Mouse (Mus musculus) telencephalon, adult 2 months (tissue): ENCODE data around the gene Fstl5.

ENCODE experiments used
- DNase-seq: peaks from one replicate; pipeline ENCODE4 v3.0.0-alpha.2; 2011; ENCODE audit warnings: low read depth, low spot score

Fstl5 gene

DNA sequence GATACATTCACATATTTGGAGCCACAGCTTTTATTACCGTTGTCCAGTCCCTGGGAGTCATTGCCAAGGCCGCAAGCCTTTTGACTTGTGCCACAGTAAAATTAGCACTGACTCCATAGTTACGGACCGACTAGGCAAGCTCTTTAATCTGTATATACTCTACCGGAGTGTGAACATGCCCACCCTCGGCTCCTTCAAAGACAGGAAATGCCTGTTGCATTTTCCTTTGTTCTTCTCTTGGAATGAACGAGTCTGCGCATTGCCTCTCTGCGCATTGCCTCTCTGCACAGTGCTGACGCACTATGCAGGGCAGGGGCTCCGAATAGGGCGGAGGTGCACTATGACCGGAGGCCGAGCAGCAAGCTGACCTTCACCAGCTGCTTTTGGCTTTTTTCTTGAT is 434.7 kb downstream of the Fstl5 start:
- no peak for DNase-seq

DNA sequence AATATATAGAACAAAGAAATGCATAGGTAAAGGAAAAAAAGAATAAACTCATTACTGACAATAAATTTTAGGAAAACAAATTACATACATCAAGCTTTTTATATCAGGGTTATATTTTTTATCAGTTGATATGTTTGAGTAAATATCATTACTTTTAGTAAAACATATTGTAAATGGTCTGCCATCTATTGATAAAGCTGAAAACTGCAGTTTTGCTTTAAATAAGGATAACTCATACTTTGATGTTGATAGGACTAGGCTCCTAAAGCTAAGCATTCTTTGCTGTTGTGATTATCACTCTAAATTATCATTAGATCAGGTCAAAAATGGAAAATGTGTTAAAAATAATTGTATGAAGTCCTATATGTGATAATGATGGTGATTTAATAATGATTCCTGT is 493.3 kb downstream of the Fstl5 start:
- no peak for DNase-seq

DNA sequence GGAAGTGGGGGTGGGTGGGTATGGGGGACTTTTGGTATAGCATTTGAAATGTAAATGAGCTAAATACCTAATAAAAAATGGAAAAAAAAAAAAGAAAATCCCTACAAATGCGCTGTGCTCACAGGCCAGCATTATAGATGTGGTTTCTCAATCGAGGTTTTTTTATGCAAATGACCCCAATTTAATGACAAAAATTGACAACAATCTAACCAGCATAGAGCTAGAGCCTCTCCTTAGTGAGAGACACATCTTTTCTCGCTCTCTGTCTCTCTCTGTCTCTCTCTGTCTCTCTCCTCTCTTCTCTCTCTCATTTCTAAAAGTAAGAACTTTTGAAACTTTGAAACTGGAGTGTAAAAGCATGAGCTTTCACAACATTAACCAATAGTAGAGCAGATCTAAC is 498.4 kb downstream of the Fstl5 start:
- DNase-seq = no peak

DNA sequence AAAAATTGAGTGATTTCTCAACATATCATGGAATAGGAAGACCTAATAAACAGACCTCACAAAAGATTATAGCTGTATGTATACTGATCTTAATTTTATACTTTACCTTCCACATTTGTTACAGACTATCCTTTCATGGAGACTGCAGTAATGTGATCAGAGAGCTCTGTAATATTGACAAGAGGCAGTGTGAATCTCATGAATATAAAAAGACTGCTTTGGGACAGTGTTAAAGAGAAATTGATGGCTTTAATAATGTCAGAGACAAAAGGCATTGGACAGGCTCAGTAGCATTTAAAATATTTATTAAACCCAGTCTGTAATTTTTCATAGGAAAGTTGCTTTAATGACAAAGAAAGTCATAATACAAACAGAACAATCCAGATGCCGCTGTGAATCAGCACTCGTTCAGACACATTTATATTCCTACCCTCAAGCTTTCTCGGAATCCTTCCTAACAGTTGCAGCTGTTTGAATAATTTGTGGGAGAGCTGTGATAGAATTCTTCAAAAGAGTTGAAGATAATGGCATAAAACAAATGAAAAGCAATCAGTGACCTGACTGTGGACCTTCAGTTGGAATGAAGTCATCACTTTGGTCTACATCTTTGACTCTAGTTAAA is 499.0 kb downstream of the Fstl5 start:
- no peak for DNase-seq

DNA sequence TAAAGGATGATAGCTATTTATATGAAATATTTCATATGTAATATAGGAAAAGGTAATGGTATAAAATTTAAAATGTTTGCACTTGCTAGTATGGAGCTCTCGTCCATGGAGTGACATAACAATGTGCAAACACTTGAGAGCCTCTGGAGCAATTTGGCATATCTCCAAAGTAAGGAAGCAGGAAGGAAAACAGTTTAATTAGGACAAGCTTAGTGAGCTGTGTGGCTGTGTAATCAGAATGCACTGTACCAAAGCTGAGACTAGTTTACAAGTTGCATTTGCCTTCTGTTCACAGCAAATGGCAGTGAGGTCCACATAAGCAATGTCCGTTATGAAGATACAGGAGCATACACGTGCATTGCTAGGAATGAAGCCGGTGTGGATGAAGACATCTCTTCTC is 519.1 kb downstream of the Fstl5 start:
- DNase-seq = no peak

DNA sequence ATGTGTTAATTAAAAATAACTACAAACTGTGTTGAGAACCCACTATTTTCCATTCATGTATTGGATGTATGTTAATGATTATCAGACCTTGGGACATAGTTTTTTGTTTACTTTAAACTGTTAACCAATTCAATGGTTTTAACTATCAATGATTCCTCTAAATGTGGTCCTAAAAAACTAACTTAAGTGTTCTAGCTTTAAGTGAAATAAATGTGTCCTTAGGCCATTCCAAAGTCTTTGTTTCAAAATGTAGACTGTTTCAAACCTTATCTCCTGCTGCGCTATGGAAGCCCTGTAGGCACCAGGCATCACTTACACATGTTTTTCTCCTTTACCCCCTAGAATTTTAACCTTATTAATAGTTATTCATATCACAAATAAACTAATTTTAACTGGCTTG is 546.0 kb downstream of the Fstl5 start:
- no peak for DNase-seq

DNA sequence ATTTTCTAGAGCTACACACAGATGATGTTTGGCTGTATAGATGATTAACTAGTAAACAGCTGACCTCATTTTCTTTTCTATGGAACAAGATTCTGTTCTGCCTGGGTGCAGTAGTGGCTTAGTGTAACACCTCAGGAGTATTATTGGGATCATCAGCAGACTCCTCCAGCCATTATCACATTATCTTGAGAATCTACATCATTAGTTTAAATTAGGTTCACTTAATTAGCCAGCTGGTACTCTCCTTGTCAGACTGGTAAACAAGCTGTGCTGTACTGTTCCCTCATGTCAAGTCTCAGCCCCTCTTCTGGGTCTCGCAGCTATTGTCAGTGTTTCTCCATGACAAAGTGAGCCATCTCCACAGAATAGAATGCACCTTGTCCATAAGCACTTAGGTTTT is 580.2 kb downstream of the Fstl5 start:
- DNase-seq = no peak

DNA sequence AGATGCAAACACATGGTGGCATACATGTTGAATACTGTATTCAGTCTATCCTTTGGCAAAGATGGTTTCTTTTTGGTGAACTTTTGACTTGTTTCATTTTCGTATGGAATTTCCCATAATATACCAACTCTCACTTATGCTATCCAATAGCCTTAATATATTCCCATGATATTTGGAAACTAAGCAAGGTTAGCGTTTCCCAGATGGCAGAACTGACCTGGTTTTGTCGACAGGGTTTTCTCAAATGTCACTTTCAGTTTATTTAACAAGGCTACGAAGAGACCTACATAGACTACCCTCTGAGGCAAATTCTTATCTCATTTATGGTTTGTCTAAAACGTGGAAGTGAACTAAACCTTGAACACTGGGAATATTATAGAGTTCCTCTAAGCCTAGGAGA is 596.8 kb downstream of the Fstl5 start:
- DNase-seq = no peak

DNA sequence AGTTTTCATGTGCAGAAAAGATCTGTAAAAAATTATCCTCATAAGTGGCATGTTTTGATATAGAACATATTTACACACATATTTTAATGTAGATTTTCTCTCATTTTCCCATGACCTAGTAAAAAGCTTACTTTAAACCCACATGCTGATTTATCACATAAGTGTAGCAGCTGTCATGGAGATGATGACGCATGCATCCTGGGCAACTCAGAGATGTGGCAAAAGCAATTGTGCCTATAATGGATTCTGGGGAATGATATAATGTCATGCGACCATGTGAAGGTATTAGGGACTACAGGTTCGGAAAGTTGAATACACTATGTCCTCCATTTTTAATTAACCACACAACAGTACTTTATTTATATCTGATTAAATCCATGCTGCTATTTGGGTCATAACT is 601.9 kb downstream of the Fstl5 start:
- DNase-seq = peak; percentile 24

DNA sequence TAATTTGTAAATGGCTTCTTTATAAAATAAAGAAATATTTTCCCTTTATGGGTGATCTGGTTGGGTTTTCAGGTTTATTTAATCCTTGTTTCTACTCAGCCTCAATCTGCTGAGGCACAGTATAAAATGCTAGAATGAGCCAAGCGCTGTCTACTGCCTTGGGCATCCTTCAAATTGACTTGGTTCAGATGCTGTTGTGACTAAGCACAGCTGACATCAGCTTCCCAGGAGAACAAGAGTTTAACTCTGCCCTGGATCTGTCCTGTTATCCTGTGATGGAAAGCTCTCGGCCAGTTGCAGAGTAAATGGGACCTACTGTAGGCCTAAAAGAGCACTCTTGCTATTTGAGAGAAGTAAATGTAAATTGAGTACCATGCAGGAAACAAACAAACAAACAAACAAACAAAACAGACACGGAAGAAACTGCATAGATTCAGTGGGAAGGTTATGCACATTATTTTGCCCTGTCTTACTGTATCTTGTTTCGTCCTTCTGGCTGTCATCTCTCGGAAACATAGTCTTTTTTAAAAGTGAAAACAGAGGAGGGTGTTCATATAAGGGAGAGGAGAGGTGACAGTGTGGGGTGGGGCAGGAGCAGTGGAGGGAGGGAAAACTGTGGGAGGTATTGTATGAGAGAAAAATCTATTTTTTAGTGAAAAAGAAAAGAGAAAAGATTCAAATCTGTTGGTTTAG is 605.9 kb downstream of the Fstl5 start:
- peak; percentile 9 for DNase-seq

DNA sequence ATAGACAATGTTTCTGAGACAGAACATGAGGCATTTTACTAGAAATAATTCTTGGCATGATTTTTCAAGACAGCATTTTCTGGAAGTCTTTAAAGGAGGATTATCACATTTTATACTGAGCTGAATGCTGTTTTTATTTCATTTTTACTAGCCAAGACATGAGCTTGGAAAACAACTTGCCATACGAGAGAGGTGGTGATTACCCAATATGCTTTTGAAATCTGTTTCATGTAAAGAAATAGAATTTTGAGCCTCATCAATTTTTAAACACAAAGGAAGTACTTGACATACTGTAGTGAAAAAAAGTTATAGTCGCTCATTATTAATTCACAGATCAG is 606.4 kb downstream of the Fstl5 start:
- peak; percentile 36 for DNase-seq

DNA sequence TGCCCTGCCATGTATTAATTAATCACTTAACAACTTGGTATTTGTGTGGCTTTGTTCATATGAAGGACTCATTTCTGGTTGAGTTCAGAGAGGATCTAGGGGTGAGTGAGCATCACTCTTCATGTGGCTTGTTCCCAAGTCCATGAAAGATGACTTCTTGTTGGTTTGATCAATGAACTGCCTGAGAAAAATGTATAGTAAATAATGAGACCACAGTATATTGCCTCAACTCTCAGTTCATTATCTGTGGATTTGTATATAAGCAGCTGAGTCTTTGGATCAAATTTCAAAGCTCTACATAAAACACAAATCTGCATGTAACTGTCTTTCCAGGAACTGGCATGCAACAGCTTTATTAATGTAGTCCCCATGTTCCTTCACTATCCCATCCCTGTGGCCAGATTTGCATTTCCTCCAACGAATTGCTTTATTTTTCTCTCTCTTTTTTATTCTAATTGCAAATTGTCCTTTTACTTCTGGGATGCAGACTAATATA is 623.1 kb downstream of the Fstl5 start:
- no peak for DNase-seq

DNA sequence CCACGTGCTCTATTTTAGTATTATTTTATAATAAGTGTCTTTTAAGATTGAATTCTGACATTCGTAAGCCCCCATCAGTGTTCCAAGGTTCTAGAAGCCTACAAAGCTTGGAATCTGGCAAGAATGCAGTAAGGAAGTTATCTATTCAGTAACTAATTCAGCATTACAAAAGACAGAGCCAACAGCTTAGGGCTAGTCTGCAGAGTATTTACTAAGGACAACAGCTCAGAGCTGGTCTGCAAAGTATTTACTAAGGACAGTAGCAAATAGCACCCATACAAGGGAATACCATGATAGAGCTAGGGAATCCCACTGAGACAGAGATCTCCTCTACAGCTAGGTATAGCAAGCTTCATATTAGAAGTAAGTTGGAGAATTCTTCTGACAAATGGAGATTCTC is 665.2 kb downstream of the Fstl5 start:
- no peak for DNase-seq
